Mouse (Mus musculus) hindbrain, embryonic 11.5 days (tissue): ENCODE data around the gene Herc2. TPM values are rescaled to one million over a fixed set of nuclear protein-coding genes. Genes with fewer than 3 reads are reported as not detected.
A peak's percentile ranks its signal among the peaks of the same experiment; 100 is the strongest.

ENCODE experiments used
- ATAC-seq: fragments of 200-750 bp; cut with Nextera tagmentation; 2 replicates; pipeline ENCODE4 v1.8.0; 2017; ENCODE audit warnings: mild to moderate bottlenecking, moderate TSS enrichment, moderate library complexity; ENCODE audit not compliant: low FRiP score
- DNase-seq: peaks from one replicate; pipeline ENCODE4 v3.0.0-alpha.2; 2015; ENCODE audit warnings: low spot score
- H3K27ac ChIP-seq: fragments of 300-500 bp; sonication (generic); 2 replicates; pipeline ENCODE4 v1.5.1; 2014; ENCODE audit warnings: mild to moderate bottlenecking, low read depth, low read length
- H3K27me3 ChIP-seq: fragments of 300-500 bp; sonication (generic); 2 replicates; pipeline ENCODE4 v1.6.1; 2014; ENCODE audit warnings: mild to moderate bottlenecking, low read length, moderate library complexity, mixed read lengths; ENCODE audit not compliant: control insufficient read depth, insufficient read depth
- H3K36me3 ChIP-seq: fragments of 300-500 bp; sonication (generic); 2 replicates; pipeline ENCODE4 v1.6.1; 2014; ENCODE audit warnings: mild to moderate bottlenecking, low read length, moderate library complexity, mixed read lengths; ENCODE audit not compliant: control insufficient read depth, insufficient read depth
- H3K4me1 ChIP-seq: fragments of 300-500 bp; sonication (generic); replicated peaks from 2 replicates; pipeline ENCODE4 v1.6.1; 2014; ENCODE audit warnings: low read length, mixed read lengths; ENCODE audit not compliant: control insufficient read depth, insufficient read depth
- H3K4me2 ChIP-seq: fragments of 300-500 bp; sonication (generic); replicated peaks from 2 replicates; pipeline ENCODE4 v1.6.1; 2014; ENCODE audit warnings: mild to moderate bottlenecking, low read depth, low read length
- H3K4me3 ChIP-seq: fragments of 300-500 bp; sonication (generic); 2 replicates; pipeline ENCODE4 v1.5.1; 2014; ENCODE audit warnings: low read depth, low read length
- H3K9ac ChIP-seq: fragments of 300-500 bp; sonication (generic); 2 replicates; pipeline ENCODE4 v1.6.1; 2014; ENCODE audit warnings: low read depth, low read length
- H3K9me3 ChIP-seq: fragments of 300-500 bp; sonication (generic); 2 replicates; pipeline ENCODE4 v1.6.1; 2016; ENCODE audit warnings: low read length; ENCODE audit not compliant: control insufficient read depth
- WGBS: fragments of 180-500 bp; shearing (Covaris S2); extraction: QIAGEN DNeasy Blood & Tissue Kit; methylation state at CpG from one replicate; pipeline ENCODE4 v1.1.7; 2014; 5-methylcytosine and 5-hydroxymethylcytosine counted together
- polyA plus RNA-seq: library from polyadenylated mRNA; unstranded; fragments of >200 nt; fragmentation: Nextera tagmentation; extraction: Ambion mirVana; gene quantifications from 2 replicates; pipeline ENCODE4 v1.2.1, GENCODE M21; 2014

Gene Herc2
- polyA plus RNA-seq, 1 experiment from 2014 or later, result 43.5 TPM

GRCm38 (mm10) chr7:56018446-56018971, 31.5 kb upstream of the Herc2 start:
- H3K27me3 ChIP-seq, result no peaks in the 10 kb centered on the region
- peak overlapping the region; percentile 71 for H3K4me3 ChIP-seq
- 44% methylated on average over 7 of the region's 7 CpGs for WGBS
- H3K4me2 ChIP-seq, result peak overlapping the region; percentile 50
- peak overlapping the region; percentile 79; the same call in 1 of the 2 replicates for H3K27ac ChIP-seq
- ATAC-seq, result peak; percentile 20; the same call in 1 of the 2 replicates
- no peaks in the 10 kb centered on the region for H3K9me3 ChIP-seq
- H3K36me3 ChIP-seq, result no peaks in the 10 kb centered on the region
- H3K4me1 ChIP-seq, result no peaks in the 10 kb centered on the region
- peak overlapping the region; percentile 79 for H3K9ac ChIP-seq
- DNase-seq, result no peak

- WGBS, result under 1% methylated on average over 41 of the region's 71 CpGs
Measured at GRCm38 (mm10) chr7:56018972-56019929, 30.7 kb upstream of the Herc2 start.

DNA sequence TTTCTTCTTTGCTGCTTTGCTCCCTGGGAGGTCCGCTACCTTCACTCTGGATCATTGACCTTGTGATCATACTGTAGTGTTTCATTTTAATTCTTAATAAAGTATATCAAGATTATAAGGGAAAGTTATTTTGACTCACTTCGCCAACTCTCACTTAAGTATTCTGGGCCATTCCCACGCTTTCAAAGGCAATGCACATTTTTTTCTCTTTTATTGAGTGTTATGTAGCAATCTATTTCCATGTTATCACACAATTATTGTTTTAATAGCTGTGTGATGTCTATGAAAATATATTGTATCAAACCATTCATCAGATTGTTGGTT, 30.1 kb upstream of the Herc2 start, which contains the start of gene Nipa1:
TSS of gene Nipa1 (minus strand) at position 25 of the 324 bp plus-strand sequence.
- no peak for ATAC-seq

More at GRCm38 (mm10) chr7:56018972-56019929, 30.7 kb upstream of the Herc2 start:
- peak; percentile 97 for ATAC-seq
- H3K36me3 ChIP-seq, result no peaks in the 10 kb centered on the region
- peak overlapping the region; percentile 79 for H3K9ac ChIP-seq
- H3K4me2 ChIP-seq, result peak overlapping the region; percentile 50
- no peaks in the 10 kb centered on the region for H3K9me3 ChIP-seq
- peak; percentile 92 for DNase-seq
- H3K4me3 ChIP-seq, result peak overlapping the region; percentile 71
- H3K27ac ChIP-seq, result peak overlapping the region; percentile 79
- no peaks in the 10 kb centered on the region for H3K27me3 ChIP-seq
- no peaks in the 10 kb centered on the region for H3K4me1 ChIP-seq

DNA sequence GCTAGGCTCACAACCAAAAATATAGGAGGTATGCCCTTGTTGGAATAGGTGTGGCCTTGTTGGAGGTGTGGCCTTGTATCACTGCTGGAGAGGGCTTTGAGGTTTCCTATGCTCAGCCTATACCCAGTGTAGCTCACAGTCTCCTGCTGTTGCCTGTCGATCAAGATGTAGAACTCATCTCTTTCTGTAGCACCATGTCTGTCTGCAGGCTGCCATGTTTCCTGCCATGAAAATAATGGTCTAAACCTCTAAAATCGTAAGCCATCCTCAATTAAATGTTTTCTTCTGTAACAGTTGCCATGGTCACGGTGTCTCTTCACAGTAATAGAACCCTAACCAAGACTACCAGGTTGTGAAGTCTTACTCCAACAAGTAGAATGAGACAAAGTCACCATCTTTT, 26.4 kb upstream of the Herc2 start:
- 88% methylated on average over 3 of the region's 3 CpGs for WGBS
- DNase-seq, result no peak
- H3K4me3 ChIP-seq, result no peak overlapping the region
- ATAC-seq, result no peak
- no peaks in the 10 kb centered on the region for H3K4me1 ChIP-seq
- no peaks in the 10 kb centered on the region for H3K36me3 ChIP-seq
- no peak overlapping the region for H3K4me2 ChIP-seq
- H3K27me3 ChIP-seq, result no peaks in the 10 kb centered on the region
- no peak overlapping the region for H3K27ac ChIP-seq
- no peak overlapping the region for H3K9ac ChIP-seq
- H3K9me3 ChIP-seq, result no peaks in the 10 kb centered on the region

More for the DNA sequence above, 30.1 kb upstream of the Herc2 start, which contains the start of gene Nipa1:
- Histone ChIP-seq H3K9ac (peak within 1 kb of the TSS; percentile 79), H3K4me1 (no peaks in the 10 kb centered on the region), H3K36me3 (no peaks in the 10 kb centered on the region), H3K27ac (peak within 1 kb of the TSS; percentile 79), H3K4me3 (peak within 1 kb of the TSS; percentile 71), H3K9me3 (no peaks in the 10 kb centered on the region), H3K4me2 (peak within 1 kb of the TSS; percentile 50), H3K27me3 (no peaks in the 10 kb centered on the region)
- no peak for DNase-seq
- 62% methylated on average over 3 of the region's 3 CpGs for WGBS

DNA sequence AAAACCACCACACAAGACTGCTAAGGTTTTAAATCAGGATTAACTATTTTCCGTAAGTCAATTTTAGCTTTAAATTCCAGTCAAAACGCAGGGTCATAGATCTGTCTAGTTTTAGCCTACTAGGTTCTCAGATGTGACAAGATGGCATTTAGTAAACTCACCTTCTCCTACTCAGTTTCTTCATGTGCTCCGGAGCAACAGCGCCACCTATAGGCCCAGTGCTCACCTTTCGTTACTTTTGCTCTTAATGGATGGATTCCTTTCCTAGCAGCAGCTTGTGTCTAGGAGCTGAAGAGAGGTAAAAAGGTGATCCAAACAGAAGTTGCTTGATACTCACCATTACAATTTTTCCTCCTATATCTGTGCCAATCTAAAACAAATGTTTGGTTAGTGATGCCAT, 7.6 kb upstream of the Herc2 start:
- H3K9ac ChIP-seq, result no peak overlapping the region
- H3K27me3 ChIP-seq, result no peaks in the 10 kb centered on the region
- no peaks in the 10 kb centered on the region for H3K4me1 ChIP-seq
- no peak overlapping the region for H3K4me2 ChIP-seq
- no peak overlapping the region for H3K4me3 ChIP-seq
- H3K9me3 ChIP-seq, result no peaks in the 10 kb centered on the region
- peak; percentile 83 for DNase-seq
- no peaks in the 10 kb centered on the region for H3K36me3 ChIP-seq
- no peak for ATAC-seq
- 21% methylated on average over 5 of the region's 5 CpGs for WGBS
- no peak overlapping the region for H3K27ac ChIP-seq

DNA sequence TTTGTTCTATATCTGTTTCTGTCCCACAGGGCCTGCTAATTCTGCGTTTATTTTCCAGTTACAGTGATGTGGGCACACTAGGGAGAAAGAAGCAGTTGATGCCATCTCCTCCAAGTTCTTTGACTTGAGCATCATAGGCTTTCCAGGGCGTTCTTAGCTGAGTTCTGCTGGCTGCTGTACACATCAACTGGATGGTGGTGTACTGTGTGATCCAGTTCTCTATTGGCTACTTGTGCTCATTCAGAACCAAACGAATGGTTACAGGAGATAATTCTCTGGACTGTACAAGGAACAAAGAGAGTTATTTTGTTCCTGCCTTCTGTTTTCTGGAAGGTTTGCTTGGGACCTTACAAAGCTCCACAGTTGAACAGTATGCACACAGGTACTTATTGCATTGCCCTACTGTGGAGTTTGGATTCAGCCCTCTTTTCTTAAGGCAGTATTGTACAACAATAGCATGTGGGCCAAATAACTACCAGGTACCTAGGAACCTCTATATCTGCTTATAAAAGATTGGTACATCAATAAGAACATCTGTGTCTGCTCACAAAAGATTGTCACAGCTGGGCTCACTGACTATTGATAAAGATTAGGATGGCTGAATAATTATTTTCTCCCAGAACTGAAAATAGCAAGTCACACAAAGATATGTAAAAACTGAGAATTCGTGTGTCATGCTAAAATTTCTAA, 6.3 kb upstream of the Herc2 start:
- no peak overlapping the region for H3K27ac ChIP-seq
- H3K4me2 ChIP-seq, result no peak overlapping the region
- no peaks in the 10 kb centered on the region for H3K36me3 ChIP-seq
- H3K4me1 ChIP-seq, result no peaks in the 10 kb centered on the region
- H3K4me3 ChIP-seq, result no peak overlapping the region
- DNase-seq (no peak), ATAC-seq (no peak)
- H3K9me3 ChIP-seq, result no peaks in the 10 kb centered on the region
- H3K9ac ChIP-seq, result no peak overlapping the region
- 74% methylated on average over 4 of the region's 4 CpGs for WGBS
- H3K27me3 ChIP-seq, result no peaks in the 10 kb centered on the region

- no peaks in the 10 kb centered on the region for H3K9me3 ChIP-seq
- H3K27ac ChIP-seq, result no peak overlapping the region
- no peak overlapping the region for H3K9ac ChIP-seq
- ATAC-seq, result no peak
- 83% methylated on average over 3 of the region's 3 CpGs for WGBS
- no peaks in the 10 kb centered on the region for H3K27me3 ChIP-seq
- no peaks in the 10 kb centered on the region for H3K36me3 ChIP-seq
- H3K4me2 ChIP-seq, result no peak overlapping the region
- H3K4me3 ChIP-seq, result no peak overlapping the region
- DNase-seq, result no peak
- 0 out of 2 replicates have a peak, but pooled peaks cover 2% of the 10 kb centered on the region for H3K4me1 ChIP-seq
Measured at GRCm38 (mm10) chr7:56044267-56044629, 5.7 kb upstream of the Herc2 start.

DNA sequence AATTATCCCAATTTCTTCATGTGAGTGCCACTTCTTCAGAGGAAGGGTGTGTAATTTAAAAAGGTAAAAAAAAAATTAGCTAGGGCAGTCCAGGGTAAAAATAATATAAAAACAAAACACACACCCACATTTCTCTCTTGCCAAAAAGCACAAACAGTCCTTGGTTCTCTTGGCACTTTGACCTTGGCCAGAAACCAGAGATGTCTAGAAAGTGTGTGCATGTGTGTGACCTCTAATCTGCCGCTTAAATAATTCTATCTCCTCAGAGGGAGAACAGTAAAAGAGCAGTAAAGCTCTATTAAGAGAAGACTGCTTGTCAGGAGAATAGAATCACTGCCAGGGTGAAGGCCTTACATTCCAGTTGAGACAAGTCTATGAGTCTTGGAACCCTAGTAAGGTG, 2.8 kb upstream of the Herc2 start:
- DNase-seq, result no peak
- no peak overlapping the region for H3K27ac ChIP-seq
- no peaks in the 10 kb centered on the region for H3K36me3 ChIP-seq
- no peak overlapping the region for H3K4me2 ChIP-seq
- H3K4me3 ChIP-seq, result no peak overlapping the region
- 87% methylated on average over 1 of the region's 1 CpGs for WGBS
- H3K9me3 ChIP-seq, result no peaks in the 10 kb centered on the region
- H3K4me1 ChIP-seq, result peaks cover 5% of the 10 kb centered on the region; the same call in 1 of the 2 replicates
- no peaks in the 10 kb centered on the region for H3K27me3 ChIP-seq
- no peak overlapping the region for H3K9ac ChIP-seq
- ATAC-seq, result no peak
